Mouse (Mus musculus): ENCODE data around the gene Cmya5. TPM values are rescaled to one million over a fixed set of nuclear protein-coding genes. Genes with fewer than 3 reads are reported as not detected.

Cmya5 gene
- polyA plus RNA-seq, 1 experiment from 2014 or later, result 0.56 TPM

DNA sequence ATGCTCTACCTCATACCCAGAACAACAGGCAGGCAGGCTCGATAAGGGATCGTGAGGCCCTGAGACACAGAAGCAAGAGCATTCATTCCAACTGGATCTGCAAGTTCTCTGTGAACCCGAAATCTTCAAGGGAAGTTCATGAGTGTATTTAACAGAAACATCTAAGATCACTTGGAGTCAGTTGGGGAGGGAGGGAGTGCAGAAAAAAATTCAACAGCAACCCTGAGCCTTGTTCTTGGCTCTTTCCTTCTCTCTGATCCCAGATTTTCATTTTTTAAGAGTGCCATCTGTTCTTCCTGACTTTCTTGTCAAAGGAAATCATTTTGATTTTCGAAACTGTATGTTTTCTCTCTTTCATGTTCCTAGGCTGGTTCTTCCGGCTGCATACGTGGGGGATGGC, 140.5 kb downstream of the Cmya5 start:
- Histone ChIP-seq H3K4me2 (no peak overlapping the region), H3K4me1 (peaks cover 2% of the 10 kb centered on the region; the same call in 1 of the 2 replicates), H3K27ac (no peak overlapping the region), H3K4me3 (no peak overlapping the region), H3K27me3 (no peaks in the 10 kb centered on the region), H3K36me3 (no peaks in the 10 kb centered on the region), H3K9me3 (no peaks in the 10 kb centered on the region), H3K9ac (no peak overlapping the region)
- ATAC-seq (ENCODE audit: insufficient number of reproducible peaks, low FRiP score, low TSS enrichment, low read depth), result no peak
- WGBS, result 74% methylated on average over 6 of the region's 6 CpGs

DNA sequence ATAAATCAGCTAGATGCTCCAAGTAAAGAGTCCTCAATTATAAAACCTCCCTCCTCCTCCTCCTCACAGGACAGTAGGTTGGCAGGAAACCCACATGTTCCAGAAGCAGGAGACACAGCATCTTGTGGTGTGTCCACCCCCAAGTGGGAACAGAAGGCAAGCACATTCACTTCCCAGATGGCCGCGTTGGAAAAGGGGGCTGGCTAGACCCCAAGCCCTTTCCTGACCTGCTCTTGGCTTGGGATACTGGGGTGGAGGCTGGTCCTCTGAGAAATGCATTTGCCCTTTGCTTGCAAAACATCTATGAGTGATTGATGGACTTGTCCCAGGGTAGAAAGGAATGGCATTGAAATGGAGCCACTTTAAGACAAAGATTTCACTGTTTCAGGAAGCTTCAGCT, 142.1 kb downstream of the Cmya5 start:
- no peak overlapping the region for H3K4me2 ChIP-seq
- 81% methylated on average over 2 of the region's 2 CpGs for WGBS
- H3K9ac ChIP-seq, result no peak overlapping the region
- no peak overlapping the region for H3K27ac ChIP-seq
- peaks cover 2% of the 10 kb centered on the region; the same call in 1 of the 2 replicates for H3K4me1 ChIP-seq
- no peak overlapping the region for H3K4me3 ChIP-seq
- no peak for ATAC-seq (ENCODE audit: insufficient number of reproducible peaks, low FRiP score, low TSS enrichment, low read depth)
- no peaks in the 10 kb centered on the region for H3K9me3 ChIP-seq
- H3K27me3 ChIP-seq, result no peaks in the 10 kb centered on the region
- no peaks in the 10 kb centered on the region for H3K36me3 ChIP-seq

DNA sequence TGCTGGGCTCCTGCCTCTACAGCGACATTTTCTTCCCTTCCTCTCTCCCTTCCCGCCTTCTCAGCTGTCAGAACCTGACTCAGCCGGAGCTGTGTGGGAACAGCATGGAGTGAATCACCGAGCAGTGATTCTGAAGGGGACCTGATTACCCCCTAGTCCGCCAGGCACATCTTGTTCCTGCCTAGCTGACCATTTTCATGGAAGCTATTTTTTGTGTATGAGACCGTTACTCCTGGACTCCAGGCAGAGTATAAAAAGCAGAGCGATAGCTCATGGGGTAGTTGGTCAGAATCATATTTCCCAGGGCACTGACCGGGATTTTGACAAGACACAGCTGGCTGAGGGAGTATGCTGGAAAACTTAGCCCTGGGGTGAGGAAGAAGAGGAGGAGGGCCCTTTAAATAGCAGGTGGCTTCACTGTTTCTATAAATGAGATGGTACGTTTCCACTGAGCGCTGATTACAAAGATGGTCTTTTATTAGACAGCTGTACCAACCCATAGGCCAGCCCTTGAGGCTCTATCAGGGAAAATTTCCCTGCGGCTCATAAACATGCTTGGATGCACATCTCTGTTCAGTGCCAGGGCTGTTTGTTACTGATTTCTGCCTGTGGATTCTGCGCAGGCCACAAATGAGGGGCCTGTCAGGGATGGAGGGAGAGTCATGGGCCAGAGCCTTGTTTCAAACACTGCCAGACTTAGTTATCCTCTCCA, 143.7 kb downstream of the Cmya5 start:
- WGBS, result 60% methylated on average over 12 of the region's 12 CpGs

DNA sequence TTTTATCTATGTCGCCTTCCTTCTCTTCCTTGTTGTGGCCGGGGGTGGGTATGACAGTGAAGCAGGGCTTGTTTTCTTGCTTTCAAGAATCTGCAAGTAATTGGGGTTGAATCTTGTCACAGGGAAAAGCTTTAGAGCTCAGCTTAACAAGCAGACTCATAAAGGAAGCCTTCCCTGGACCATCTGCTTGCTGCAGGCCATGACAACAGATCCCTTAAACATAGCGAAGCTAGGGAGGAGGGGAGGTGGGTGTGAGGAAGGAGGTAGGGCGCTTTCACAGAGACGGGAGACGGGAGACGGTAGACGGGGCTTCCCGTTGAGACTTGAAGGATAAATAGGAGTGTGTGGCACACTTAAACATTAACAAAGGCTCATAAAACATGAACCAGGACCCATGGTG, 144.7 kb downstream of the Cmya5 start:
- H3K4me2 ChIP-seq, result no peak overlapping the region
- WGBS, result 20% methylated on average over 9 of the region's 9 CpGs
- H3K27ac ChIP-seq, result no peak overlapping the region
- no peak overlapping the region for H3K4me3 ChIP-seq
- no peak overlapping the region for H3K9ac ChIP-seq
- peaks cover 2% of the 10 kb centered on the region; the same call in 1 of the 2 replicates for H3K4me1 ChIP-seq
- H3K27me3 ChIP-seq, result no peaks in the 10 kb centered on the region
- H3K9me3 ChIP-seq, result no peaks in the 10 kb centered on the region
- no peak for ATAC-seq (ENCODE audit: insufficient number of reproducible peaks, low FRiP score, low TSS enrichment, low read depth)
- no peaks in the 10 kb centered on the region for H3K36me3 ChIP-seq

More for the DNA sequence above, 143.7 kb downstream of the Cmya5 start:
- Histone ChIP-seq H3K27ac (no peak overlapping the region), H3K27me3 (no peaks in the 10 kb centered on the region), H3K36me3 (no peaks in the 10 kb centered on the region), H3K9me3 (no peaks in the 10 kb centered on the region), H3K9ac (no peak overlapping the region), H3K4me2 (no peak overlapping the region), H3K4me1 (peaks cover 2% of the 10 kb centered on the region; the same call in 1 of the 2 replicates), H3K4me3 (no peak overlapping the region)
- ATAC-seq (ENCODE audit: insufficient number of reproducible peaks, low FRiP score, low TSS enrichment, low read depth), result no peak

DNA sequence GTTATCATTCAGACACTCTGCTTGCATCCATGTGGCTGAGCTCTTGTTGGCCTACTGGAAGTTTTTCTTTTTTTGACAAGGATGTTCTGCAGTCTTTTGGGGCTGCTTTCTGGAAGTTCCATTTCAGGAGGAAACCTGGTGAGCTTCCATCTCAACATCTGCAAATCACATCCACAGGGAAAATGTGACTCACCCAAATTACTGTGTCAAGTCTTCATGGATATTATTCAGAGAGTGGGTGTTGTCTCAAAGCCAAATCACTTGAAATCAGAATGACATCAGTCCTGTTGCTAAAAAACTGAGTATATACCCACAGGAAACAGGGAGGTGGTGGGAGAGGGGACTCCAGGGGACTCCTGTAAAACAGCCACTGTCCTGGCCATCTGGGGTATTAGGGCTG, 149.8 kb downstream of the Cmya5 start:
- Histone ChIP-seq H3K4me3 (no peak overlapping the region), H3K9ac (no peak overlapping the region), H3K9me3 (no peaks in the 10 kb centered on the region), H3K27me3 (no peaks in the 10 kb centered on the region), H3K27ac (no peak overlapping the region), H3K4me2 (no peak overlapping the region), H3K4me1 (no peaks in the 10 kb centered on the region), H3K36me3 (no peaks in the 10 kb centered on the region)
- ATAC-seq (ENCODE audit: insufficient number of reproducible peaks, low FRiP score, low TSS enrichment, low read depth), result no peak

DNA sequence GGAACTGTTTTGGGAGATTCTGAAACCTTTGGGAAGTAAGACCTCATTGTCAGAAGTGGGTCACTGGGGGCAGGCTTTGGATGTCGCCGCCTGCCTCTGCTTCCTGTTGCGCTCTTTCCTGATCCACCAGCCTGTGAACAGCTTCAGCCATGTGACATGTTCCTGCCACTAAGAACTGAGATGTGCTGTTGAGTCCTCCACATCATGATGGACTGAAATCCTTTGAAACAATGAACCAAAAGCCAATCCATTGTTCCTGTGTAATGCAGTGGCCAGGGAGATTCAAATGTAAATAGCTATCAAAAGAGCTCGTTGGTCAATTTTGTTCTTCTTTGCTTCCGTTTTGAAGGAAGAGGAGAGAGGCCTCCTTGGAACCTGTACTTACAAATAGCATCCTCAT, 151.7 kb downstream of the Cmya5 start:
- H3K27me3 ChIP-seq, result no peaks in the 10 kb centered on the region

More for the DNA sequence above, 151.7 kb downstream of the Cmya5 start:
- ATAC-seq (ENCODE audit: insufficient number of reproducible peaks, low FRiP score, low TSS enrichment, low read depth), result no peak
- Histone ChIP-seq H3K9ac (no peak overlapping the region), H3K4me3 (no peak overlapping the region), H3K4me1 (no peaks in the 10 kb centered on the region), H3K9me3 (no peaks in the 10 kb centered on the region), H3K27ac (no peak overlapping the region), H3K36me3 (no peaks in the 10 kb centered on the region), H3K4me2 (no peak overlapping the region)
- 81% methylated on average over 5 of the region's 5 CpGs for WGBS

Other genes with a start within 250 kb of the Cmya5 start
- 64.1 and 67.1 TPM in 2 replicates for gene Tent2, start 47.7 kb upstream of the Cmya5 start, polyA plus RNA-seq (2015; fragmentation: Nextera tagmentation; extraction: Ambion mirVana)
- 4.2 and 4.7 TPM in 2 replicates for gene Homer1, start 154.9 kb upstream of the Cmya5 start, polyA plus RNA-seq (2015; fragmentation: Nextera tagmentation; extraction: Ambion mirVana)

Data from limb, embryonic 15.5 days (tissue).